Mouse (Mus musculus) limb, embryonic 10.5 days (tissue): Measurements from ENCODE around the gene Lhpp. TPM values are rescaled to one million over a fixed set of nuclear protein-coding genes. Genes with fewer than 3 reads are reported as not detected.

ENCODE experiments used
- DNase-seq: peaks from one replicate; pipeline ENCODE4 v3.0.0-alpha.2; 2017; ENCODE audit warnings: low spot score
- H3K27ac ChIP-seq: fragments of 300-500 bp; sonication (generic); 2 replicates; pipeline ENCODE4 v1.5.1; 2016; ENCODE audit warnings: mild to moderate bottlenecking
- H3K27me3 ChIP-seq: fragments of 300-500 bp; sonication (generic); 2 replicates; pipeline ENCODE4 v1.6.1; 2016; ENCODE audit warnings: low read depth, mild to moderate bottlenecking; ENCODE audit not compliant: poor library complexity, severe bottlenecking
- H3K36me3 ChIP-seq: fragments of 300-500 bp; sonication (generic); 2 replicates; pipeline ENCODE4 v1.6.1; 2016; ENCODE audit warnings: mild to moderate bottlenecking, moderate library complexity
- H3K4me1 ChIP-seq: fragments of 300-500 bp; sonication (generic); 2 replicates; pipeline ENCODE4 v1.6.1; 2016
- H3K4me3 ChIP-seq: fragments of 300-500 bp; sonication (generic); 2 replicates; pipeline ENCODE4 v1.5.1; 2016; ENCODE audit warnings: mild to moderate bottlenecking, moderate library complexity
- H3K9me3 ChIP-seq: fragments of 300-500 bp; sonication (generic); replicated peaks from 2 replicates; pipeline ENCODE4 v1.6.1; 2016; ENCODE audit warnings: mild to moderate bottlenecking
- WGBS: fragments of 180-500 bp; shearing (Covaris S2); methylation state at CpG from one replicate; pipeline ENCODE4 v1.1.7; 2016; 5-methylcytosine and 5-hydroxymethylcytosine counted together
- polyA plus RNA-seq: library from polyadenylated mRNA; unstranded; fragments of >200 nt; fragmentation: Nextera tagmentation; extraction: Ambion mirVana; gene quantifications from 2 replicates; pipeline ENCODE4 v1.2.1, GENCODE M21; 2016

The Lhpp gene
- polyA plus RNA-seq, 1 experiment from 2014 or later = 20.1 TPM

DNA sequence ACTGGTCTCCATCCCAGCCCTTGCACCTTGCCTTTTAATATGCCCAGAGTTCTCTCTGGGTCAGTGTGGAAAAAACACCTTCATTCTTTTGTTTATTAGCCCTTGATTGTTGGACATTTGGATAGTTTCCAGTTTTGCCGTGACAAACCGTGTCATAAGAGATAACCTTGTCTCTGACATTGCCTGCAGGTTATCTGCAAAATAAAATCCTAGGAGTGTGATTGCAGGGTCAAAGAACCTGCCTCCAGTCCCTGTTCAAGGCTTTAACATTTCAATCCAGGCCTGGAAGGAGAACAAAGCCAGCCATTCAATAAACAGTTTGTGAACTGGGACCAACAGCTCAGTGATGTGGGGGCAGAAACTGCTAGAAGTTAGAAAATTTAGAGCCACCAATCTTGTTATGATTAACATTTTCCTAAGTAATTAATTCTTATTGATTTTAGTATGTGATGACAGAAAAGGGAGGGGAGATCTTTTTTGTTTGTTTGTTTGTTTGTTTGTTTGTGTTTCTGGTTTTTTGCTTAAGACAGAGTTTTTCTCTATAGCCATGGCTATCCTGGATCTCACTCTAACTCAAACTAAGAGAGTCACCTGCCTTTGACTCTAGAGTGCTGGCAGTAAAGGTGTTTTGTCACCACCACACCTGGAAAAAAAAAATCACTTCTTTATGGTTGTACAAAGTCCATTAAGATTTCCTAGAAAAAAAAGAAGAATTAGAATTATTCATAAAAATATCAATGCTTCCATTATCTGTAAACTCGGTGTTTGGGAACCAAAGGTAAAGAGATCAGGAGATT lies 24.5 kb upstream of the Lhpp start:
- H3K27ac ChIP-seq = no peak overlapping the region
- no peak overlapping the region for H3K4me3 ChIP-seq
- no peaks in the 10 kb centered on the region for H3K4me1 ChIP-seq
- H3K36me3 ChIP-seq = no peaks in the 10 kb centered on the region
- H3K27me3 ChIP-seq = 0 out of 2 replicates have a peak, but pooled peaks cover under 1% of the 10 kb centered on the region
- no peaks in the 10 kb centered on the region for H3K9me3 ChIP-seq
- DNase-seq = no peak
- 77% methylated on average over 3 of the region's 3 CpGs for WGBS

GRCm38 (mm10) chr7:132587167-132587566 lies 23.3 kb upstream of the Lhpp start:
- 62% methylated on average over 5 of the region's 5 CpGs for WGBS
- no peaks in the 10 kb centered on the region for H3K4me1 ChIP-seq
- no peak overlapping the region for H3K4me3 ChIP-seq
- H3K9me3 ChIP-seq = no peaks in the 10 kb centered on the region
- 0 out of 2 replicates have a peak, but pooled peaks cover 6% of the 10 kb centered on the region for H3K27me3 ChIP-seq
- DNase-seq = no peak
- no peak overlapping the region for H3K27ac ChIP-seq
- H3K36me3 ChIP-seq = no peaks in the 10 kb centered on the region

DNA sequence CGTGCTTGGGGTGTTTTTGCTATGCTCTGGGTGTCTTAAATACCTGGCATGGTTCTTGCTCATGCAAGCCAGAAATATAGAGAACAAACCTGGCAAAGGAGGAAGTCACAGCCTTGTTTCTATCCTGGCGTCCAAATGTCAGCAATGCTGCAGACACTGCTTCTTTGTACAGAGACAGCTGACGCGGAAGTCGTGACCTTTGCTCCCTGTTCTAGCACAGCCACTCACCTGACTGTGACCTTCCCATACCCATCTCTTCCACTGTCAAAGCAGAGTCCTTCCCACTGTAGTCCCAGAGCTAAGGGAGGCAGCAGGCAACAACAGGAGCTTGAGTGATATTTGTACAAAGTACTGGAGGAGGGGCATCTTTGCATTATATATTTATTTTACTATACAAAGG lies 20.8 kb upstream of the Lhpp start:
- peaks cover 18% of the 10 kb centered on the region for H3K27me3 ChIP-seq
- H3K4me1 ChIP-seq = no peaks in the 10 kb centered on the region
- H3K27ac ChIP-seq = no peak overlapping the region
- H3K9me3 ChIP-seq = no peaks in the 10 kb centered on the region
- H3K4me3 ChIP-seq = no peak overlapping the region
- no peak for DNase-seq
- 63% methylated on average over 5 of the region's 5 CpGs for WGBS
- no peaks in the 10 kb centered on the region for H3K36me3 ChIP-seq

DNA sequence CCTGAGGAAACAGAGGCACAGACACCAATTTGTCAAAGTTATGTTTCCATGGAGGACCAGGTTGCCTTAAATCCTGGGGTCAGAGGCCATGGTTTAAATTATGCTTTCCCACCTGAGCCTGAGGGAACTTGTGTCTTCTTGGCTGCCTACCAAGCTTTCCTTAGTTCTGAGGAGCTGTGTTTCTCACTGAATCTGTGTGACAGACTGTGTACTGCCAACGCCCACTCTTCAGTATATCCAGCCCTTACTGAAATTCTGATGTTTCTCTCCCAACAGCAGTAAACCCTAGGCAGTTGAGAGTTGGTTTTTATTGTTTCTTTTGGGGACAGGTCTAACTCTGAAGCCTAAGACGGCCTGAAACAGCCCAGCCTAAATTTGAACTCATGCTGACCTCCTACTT lies 16.7 kb upstream of the Lhpp start:
- Histone ChIP-seq H3K4me3 (no peak overlapping the region), H3K4me1 (peaks cover 20% of the 10 kb centered on the region), H3K36me3 (no peaks in the 10 kb centered on the region), H3K27me3 (peaks cover 60% of the 10 kb centered on the region), H3K27ac (no peak overlapping the region), H3K9me3 (no peaks in the 10 kb centered on the region)
- 70% methylated on average over 2 of the region's 2 CpGs for WGBS
- no peak for DNase-seq

- no peaks in the 10 kb centered on the region for H3K9me3 ChIP-seq
- no peaks in the 10 kb centered on the region for H3K36me3 ChIP-seq
- WGBS = 92% methylated on average over 2 of the region's 2 CpGs
- H3K27me3 ChIP-seq = peaks cover 65% of the 10 kb centered on the region
- DNase-seq = no peak
- no peak overlapping the region for H3K4me3 ChIP-seq
- H3K4me1 ChIP-seq = peaks cover 25% of the 10 kb centered on the region
- H3K27ac ChIP-seq = no peak overlapping the region
These were observed 16.1 kb upstream of the Lhpp start for GRCm38 (mm10) chr7:132594325-132594724.

DNA sequence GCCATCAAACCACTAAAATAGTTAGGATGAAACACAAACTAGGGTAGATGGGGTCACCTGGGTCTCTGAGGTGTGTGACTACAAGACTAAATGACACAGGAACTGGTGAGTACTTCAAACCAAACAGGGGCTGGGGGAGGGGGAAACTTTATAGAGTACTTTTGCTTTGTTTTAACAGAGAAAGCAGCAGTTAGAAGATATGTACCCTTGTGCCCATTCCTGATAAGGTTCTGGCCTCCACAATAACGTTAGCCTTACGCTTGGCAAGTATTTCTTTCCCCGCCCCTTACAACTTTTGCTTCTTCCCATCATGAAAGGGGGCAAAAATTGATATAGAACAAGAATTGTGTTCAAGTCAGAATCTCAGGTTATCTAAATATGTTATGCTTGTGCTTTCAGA lies 14.7 kb upstream of the Lhpp start:
- Histone ChIP-seq H3K27me3 (peaks cover 80% of the 10 kb centered on the region), H3K36me3 (no peaks in the 10 kb centered on the region), H3K9me3 (no peaks in the 10 kb centered on the region), H3K4me1 (peaks cover 39% of the 10 kb centered on the region), H3K27ac (no peak overlapping the region), H3K4me3 (no peak overlapping the region)
- WGBS = 88% methylated on average over 3 of the region's 3 CpGs
- no peak for DNase-seq

GRCm38 (mm10) chr7:132596557-132597250 lies 13.7 kb upstream of the Lhpp start:
- Histone ChIP-seq H3K27ac (no peak overlapping the region), H3K9me3 (no peaks in the 10 kb centered on the region), H3K4me3 (peak overlapping the region; percentile 56), H3K4me1 (peaks cover 42% of the 10 kb centered on the region), H3K27me3 (peaks cover 83% of the 10 kb centered on the region), H3K36me3 (no peaks in the 10 kb centered on the region)
- WGBS = 8% methylated on average over 26 of the region's 26 CpGs
- DNase-seq = no peak

DNA sequence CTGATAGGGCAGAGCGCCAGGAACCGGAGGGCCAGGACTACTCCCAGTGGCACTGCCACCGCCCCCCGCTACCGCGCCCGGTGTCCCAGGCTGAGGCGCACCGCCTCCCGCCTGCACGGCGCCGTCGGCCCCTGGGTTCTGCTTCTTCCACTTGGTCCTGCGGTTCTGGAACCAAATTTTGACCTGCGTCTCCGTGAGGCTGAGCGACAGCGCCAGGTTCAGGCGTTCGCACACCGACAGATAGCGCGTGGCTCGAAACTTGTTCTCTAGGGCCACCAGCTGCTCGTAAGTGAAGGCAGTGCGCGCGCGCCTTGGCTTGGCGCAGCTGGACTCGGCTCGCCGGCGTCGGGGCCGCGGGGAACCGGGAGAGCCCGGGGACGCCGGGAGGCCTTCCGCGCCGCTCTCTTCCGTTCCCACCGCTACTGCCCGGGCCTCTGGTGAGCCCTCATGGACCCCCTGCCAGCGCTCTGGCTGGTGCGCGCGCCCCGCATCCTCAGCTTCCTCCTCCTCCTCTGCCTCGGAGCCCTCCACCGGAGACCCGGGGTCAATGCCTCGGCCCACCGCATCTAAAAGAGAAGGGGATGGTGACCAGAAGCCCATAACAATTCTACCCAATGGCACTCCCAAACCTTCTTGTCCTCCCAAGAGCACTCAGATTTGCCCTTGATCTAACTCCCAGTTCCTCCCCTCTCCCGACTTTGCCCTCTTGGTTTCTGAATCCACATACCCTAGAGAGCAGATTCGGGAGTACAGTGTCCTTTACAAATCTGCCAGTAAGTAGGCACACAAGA lies 13.0 kb upstream of the Lhpp start:
- Histone ChIP-seq H3K36me3 (no peaks in the 10 kb centered on the region), H3K4me1 (peaks cover 42% of the 10 kb centered on the region), H3K9me3 (no peaks in the 10 kb centered on the region), H3K27ac (no peak overlapping the region), H3K27me3 (peaks cover 91% of the 10 kb centered on the region), H3K4me3 (peak overlapping the region; percentile 56)
- under 1% methylated on average over 60 of the region's 60 CpGs for WGBS
- peak; percentile 66 for DNase-seq

DNA sequence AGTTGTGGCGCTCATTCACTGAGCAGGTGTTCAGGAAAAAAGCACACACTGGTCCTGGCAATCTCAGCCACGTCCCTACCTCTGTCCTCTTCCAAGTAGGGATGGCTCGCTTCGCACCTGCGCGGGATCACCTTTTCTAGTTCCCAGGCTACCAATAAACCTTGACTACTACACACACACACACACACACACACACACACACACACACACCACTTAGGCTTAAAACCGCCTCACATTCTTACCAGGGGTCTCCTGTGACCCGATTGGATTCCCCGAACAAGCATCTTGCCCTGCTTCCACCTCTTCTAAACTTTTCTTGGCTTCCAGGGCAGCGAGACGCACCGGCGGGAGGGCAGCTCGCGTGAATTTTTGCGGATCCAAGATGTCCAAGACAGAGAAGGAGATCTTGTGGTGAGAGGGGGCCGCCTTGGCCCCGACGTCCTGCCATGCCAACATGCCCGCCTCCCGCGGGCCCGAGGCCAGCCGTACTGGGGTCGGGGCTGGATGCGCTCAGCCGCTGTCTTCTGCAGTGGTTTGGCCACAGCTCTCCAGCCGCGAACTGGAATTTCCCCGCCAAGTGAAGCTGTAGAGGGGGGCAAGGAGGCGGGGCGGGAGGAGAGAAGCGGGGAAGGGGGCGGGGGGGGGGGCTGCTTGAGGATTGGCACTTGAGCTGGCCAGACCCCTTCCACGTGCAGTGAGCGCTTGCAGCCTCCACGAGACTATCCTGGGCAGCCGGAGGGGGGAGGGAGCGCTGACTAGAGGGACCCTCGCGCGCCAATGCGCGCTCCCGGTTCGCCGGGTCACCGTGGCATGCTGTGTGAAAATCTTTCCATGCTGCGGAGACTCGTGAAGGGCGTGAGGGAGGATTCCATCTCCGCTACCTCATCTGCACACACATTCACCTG lies 11.1 kb upstream of the Lhpp start, which contains the start of gene Nkx1-2:
Nkx1-2 (minus strand) TSS at position 567 of the 905 bp plus-strand sequence.
- H3K4me3 ChIP-seq = peak within 1 kb of the TSS; percentile 55
- H3K27ac ChIP-seq = no peak within 1 kb of the TSS
- H3K9me3 ChIP-seq = no peaks in the 10 kb centered on the region
- peaks cover 99% of the 10 kb centered on the region for H3K27me3 ChIP-seq
- peak; percentile 65 for DNase-seq
- peaks cover 42% of the 10 kb centered on the region for H3K4me1 ChIP-seq
- WGBS = under 1% methylated on average over 52 of the region's 52 CpGs
- H3K36me3 ChIP-seq = no peaks in the 10 kb centered on the region

DNA sequence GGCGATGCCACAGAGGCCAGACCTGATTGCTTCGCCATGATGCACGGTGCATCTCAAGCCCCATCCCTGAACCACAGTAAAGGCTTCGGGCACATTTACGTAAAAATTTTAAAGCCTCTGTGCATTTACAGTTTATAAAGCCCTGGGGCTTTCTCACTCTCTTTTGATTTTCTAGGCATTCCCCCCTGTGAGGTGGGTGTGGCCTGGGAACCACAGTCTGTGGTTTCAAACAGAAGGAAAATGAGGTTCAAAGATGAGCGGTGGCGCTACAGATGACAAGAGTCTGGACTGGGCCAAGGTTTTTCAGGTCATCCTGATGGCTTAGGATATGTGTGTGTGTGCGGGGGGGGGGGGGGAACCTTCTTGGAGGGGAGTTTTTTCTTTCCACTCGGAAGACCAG lies 10.4 kb upstream of the Lhpp start:
- Histone ChIP-seq H3K36me3 (no peaks in the 10 kb centered on the region), H3K4me3 (peak overlapping the region; percentile 55), H3K9me3 (no peaks in the 10 kb centered on the region), H3K27ac (no peak overlapping the region), H3K27me3 (peaks cover 99% of the 10 kb centered on the region), H3K4me1 (peaks cover 42% of the 10 kb centered on the region)
- 3% methylated on average over 9 of the region's 9 CpGs for WGBS
- DNase-seq = no peak

GRCm38 (mm10) chr7:132600926-132601325 lies 9.5 kb upstream of the Lhpp start:
- peaks cover 42% of the 10 kb centered on the region for H3K4me1 ChIP-seq
- H3K9me3 ChIP-seq = no peaks in the 10 kb centered on the region
- WGBS = 6% methylated on average over 8 of the region's 8 CpGs
- peaks cover 98% of the 10 kb centered on the region for H3K27me3 ChIP-seq
- no peak overlapping the region for H3K4me3 ChIP-seq
- H3K27ac ChIP-seq = no peak overlapping the region
- no peaks in the 10 kb centered on the region for H3K36me3 ChIP-seq
- no peak for DNase-seq

DNA sequence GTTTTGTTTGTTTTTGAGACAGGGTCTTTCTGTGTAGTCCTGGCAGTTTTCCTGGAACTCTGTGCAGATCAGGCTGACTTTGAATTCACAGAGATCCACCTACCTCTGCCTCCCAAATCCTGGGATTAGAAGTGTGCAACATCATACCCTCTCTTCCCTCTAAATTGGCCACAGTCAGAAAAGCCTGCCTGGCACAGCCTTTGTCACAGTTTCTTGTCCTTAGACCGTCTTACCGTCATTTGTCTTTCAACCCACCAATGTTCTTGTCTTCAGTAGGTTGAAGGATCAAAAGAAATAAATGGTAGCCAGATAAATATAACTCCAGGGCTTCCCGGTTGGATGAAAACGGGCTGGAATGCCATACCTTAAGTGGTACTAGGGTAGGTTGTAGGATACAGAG lies 5.7 kb upstream of the Lhpp start:
- peaks cover 78% of the 10 kb centered on the region for H3K27me3 ChIP-seq
- H3K4me3 ChIP-seq = no peak overlapping the region
- H3K4me1 ChIP-seq = peaks cover 13% of the 10 kb centered on the region
- no peak for DNase-seq
- no peaks in the 10 kb centered on the region for H3K36me3 ChIP-seq
- no peak overlapping the region for H3K27ac ChIP-seq
- WGBS = 82% methylated on average over 4 of the region's 4 CpGs
- H3K9me3 ChIP-seq = no peaks in the 10 kb centered on the region
